ENCODE assay signal across 12 mouse cellular contexts in genomic region chr5:97598741-97599140, GRCm38 (mm10).
DNase-seq lines count a peak whose midpoint lies in the region; TF ChIP-seq lines count a peak whose summit lies in the region.
"Had no signal": no experiment of that assay in that cellular context is flagged by ENCODE, and none has a peak within 500 bp of the region (broad histone marks: within the 10 kb centered on the region; RNA-seq: fewer than 3 reads in every experiment).

No protein-coding gene starts in this region.

- intact Hi-C loops in left cerebral cortex, postnatal 14 days (cut with DNase I): loop anchor here (5.0 kb wide), 1 partner anchor 471 kb away; no protein-coding TSS in a partner anchor
- intact Hi-C loops in left cerebral cortex, postnatal 36 days (cut with DNase I): loop anchor here (10.0 kb wide), 1 partner anchor 566 kb away; the partner anchor contains the start of gene Prdm8

- DNase-seq in embryo, embryonic 10 days (ENCODE audit: low spot score): peak; percentile 14
- DNase-seq in embryo, embryonic 9.5 days (ENCODE audit: extremely low spot score): no peak
- DNase-seq in left cerebral cortex, postnatal 14 days (ENCODE audit: low spot score in 2 of 2): peak; percentile 9 to 18
- DNase-seq in left cerebral cortex, postnatal 36 days (ENCODE audit: low spot score in 2 of 2): no peak
- DNase-seq in cerebellum, adult 2 months: peak; percentile 25 to 39
- peak; percentile 10 for DNase-seq in layer of hippocampus, adult 9-10 months (ENCODE audit: low spot score)
- DNase-seq in ovary, postnatal 10 days (ENCODE audit: low spot score): no peak
- DNase-seq in spleen, postnatal 36 days (ENCODE audit: low spot score in 2 of 2): no peak
- DNase-seq: kidney, postnatal 14 days had no signal

- no peak for TF ChIP-seq POLR2A in cerebellum, adult 2 months (IDR thresholded peaks at IDR 0.05; ENCODE audit: borderline replicate concordance, insufficient read depth, low read length)

- 42% methylated on average over 9 of the region's 9 CpGs for WGBS in cerebellum, adult 2 months

- no peaks in the 10 kb centered on the region for H3K27me3 ChIP-seq in cerebellum, adult 2 months (ENCODE audit: control insufficient read depth, insufficient read depth, low read length)
- H3K27me3 ChIP-seq: heart, embryonic 13.5 days; liver, embryonic 12.5 days; neural tube, embryonic 12.5 days had no signal

- TF ChIP-seq CTCF in cerebellum, adult 2 months (IDR thresholded peaks at IDR 0.05; ENCODE audit: borderline replicate concordance, insufficient read depth, low read depth, low read length): peak; percentile 40; the same call in 1 of the 2 replicates

- no peak overlapping the region for H3K27ac ChIP-seq in cerebellum, adult 2 months (ENCODE audit: insufficient read depth, low read length)
- H3K27ac ChIP-seq: heart, embryonic 13.5 days; liver, embryonic 12.5 days; neural tube, embryonic 12.5 days had no signal

- H3K4me3 ChIP-seq in cerebellum, adult 2 months (replicated peaks; ENCODE audit: insufficient read depth, low read depth, low read length): peak overlapping the region; percentile 1
- H3K4me3 ChIP-seq: heart, embryonic 13.5 days; liver, embryonic 12.5 days; neural tube, embryonic 12.5 days had no signal

- no peaks in the 10 kb centered on the region for H3K4me1 ChIP-seq in cerebellum, adult 2 months (ENCODE audit: control insufficient read depth, insufficient read depth, low read length)
- H3K4me1 ChIP-seq: liver, embryonic 12.5 days; neural tube, embryonic 12.5 days had no signal

Comparison
In these comparisons a context has a peak if more than half of its experiments do, and no peak if none do; other contexts are left out.
1. DNase-seq: peak in embryo, embryonic 10 days (single experiment), left cerebral cortex, postnatal 14 days (2 of 2), cerebellum, adult 2 months (2 of 2) and layer of hippocampus, adult 9-10 months (single experiment); none in embryo, embryonic 9.5 days (single experiment), left cerebral cortex, postnatal 36 days (0 of 2), ovary, postnatal 10 days (single experiment) and spleen, postnatal 36 days (0 of 2).